Mouse (Mus musculus): ENCODE results near the gene Epha10. TPM values are rescaled to one million over a fixed set of nuclear protein-coding genes. Genes with fewer than 3 reads are reported as not detected.
"Not testable (repeated sequence)": the region's sequence is repeated elsewhere in the genome, so short reads cannot be mapped to it uniquely, and the experiment has no call there.

The Epha10 gene
- polyA plus RNA-seq, 1 experiment: not detected

DNA sequence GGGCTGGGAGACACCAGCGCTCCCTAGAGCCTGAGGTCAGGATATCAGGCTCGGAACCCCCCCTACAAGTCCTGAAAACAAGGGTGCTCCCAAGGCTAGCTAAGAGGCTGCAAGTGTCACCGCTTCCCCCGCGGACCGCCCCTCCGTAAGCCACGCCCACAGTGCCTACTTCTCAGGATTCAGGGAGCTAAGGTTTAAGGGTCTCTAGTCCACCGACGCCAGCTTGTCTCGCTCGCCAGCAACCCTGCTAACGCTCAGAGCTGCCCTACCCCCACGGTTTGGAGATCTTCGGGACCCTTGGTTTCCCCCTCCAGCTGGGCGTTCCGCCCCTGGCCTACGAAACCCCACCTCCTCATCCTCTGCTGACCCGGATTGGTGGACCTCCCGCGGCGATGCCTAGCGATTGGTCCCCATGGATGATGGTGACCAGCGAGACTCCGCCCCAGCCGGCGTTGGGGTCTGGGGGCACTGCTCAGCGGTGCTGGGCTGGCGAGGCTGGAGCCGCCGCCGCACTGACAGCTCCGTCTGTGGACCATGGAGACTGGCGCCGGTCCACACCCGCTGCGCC lies 726 bp downstream of the Epha10 start:
- Histone ChIP-seq H3K4me3 (ENCODE audit: insufficient read depth, low read depth, low read length) (no peak overlapping the region), H3K27ac (replicated peaks; ENCODE audit: low read depth, low read length) (no peak overlapping the region), H3K4me1 (ENCODE audit: control insufficient read depth, insufficient read depth, insufficient read length, low read length) (no peaks in the 10 kb centered on the region)

DNA sequence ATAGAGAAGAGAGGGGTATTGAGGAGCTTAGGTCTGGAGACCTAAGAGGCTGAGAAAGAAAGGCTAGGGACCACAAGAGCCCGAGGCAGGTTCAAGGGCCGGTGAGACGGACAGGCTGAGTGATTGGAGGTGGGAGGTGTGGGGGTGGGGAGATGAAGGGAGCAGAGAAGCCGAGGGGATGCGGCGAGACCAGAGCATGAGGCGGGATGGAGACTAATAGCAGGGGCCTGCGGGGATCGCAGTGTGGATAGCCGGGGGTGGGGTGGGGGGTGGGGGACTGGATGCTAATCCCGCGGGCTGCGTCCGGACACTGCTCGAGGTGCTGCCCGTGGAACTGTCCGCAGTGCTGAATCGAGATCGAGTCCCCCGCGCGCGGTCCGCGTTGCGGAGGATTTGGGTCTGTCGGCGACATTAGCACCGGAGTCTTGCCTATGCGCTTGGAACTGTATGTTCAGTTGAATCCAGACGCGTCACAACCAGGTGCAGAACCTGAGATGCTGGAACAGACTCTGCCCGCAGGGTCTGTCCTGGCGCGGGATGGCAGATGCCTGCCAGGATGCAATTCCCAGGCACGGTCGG lies 1.5 kb downstream of the Epha10 start:
- no peak overlapping the region for H3K4me3 ChIP-seq (ENCODE audit: insufficient read depth, low read depth, low read length)
- H3K4me1 ChIP-seq (ENCODE audit: control insufficient read depth, insufficient read depth, insufficient read length, low read length): no peaks in the 10 kb centered on the region
- no peak overlapping the region for H3K27ac ChIP-seq (replicated peaks; ENCODE audit: low read depth, low read length)

DNA sequence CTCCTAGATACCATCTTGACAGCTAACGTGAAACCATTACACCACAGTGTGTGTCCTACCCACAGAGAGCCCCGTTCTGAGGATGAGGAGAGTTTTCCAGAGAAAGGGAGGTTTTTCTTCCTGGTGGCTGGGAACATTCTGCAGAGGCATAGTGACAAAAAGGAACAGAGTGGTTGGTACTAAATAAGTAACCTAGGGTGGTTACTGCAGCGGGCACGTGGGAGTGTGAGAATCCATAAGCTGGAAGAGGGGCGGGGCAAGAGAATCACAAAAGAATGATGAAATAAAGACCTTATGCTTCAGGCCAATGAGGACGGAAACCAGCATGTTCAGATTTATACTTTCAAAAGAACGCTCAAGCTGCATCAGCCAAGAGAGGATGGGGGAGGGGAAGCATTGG lies 8.0 kb downstream of the Epha10 start:
- H3K27ac ChIP-seq (replicated peaks; ENCODE audit: low read depth, low read length): no peak overlapping the region
- H3K4me3 ChIP-seq (ENCODE audit: insufficient read depth, low read depth, low read length): no peak overlapping the region
- H3K4me1 ChIP-seq (ENCODE audit: control insufficient read depth, insufficient read depth, insufficient read length, low read length): no peaks in the 10 kb centered on the region

DNA sequence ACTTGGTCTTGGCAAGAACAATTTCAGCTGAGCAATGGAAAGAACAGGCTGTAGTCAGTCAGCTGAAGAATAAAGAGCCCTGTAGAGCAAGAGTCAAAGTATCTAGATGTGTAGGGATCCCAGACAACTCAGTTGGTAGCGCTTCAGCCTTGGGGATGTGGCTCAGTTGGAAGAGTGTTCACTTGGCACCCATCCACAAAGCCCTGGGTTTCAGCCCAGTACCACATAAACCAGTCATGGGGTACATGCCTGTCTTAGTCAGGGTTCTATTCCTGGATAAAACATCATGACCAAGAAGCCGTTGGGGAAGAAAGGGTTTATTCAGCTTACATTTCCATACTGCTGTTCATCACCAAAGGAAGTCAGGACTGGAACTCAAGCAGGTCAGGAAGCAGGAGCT lies 9.2 kb downstream of the Epha10 start:
- Histone ChIP-seq H3K4me3 (ENCODE audit: insufficient read depth, low read depth, low read length) (no peak overlapping the region), H3K27ac (replicated peaks; ENCODE audit: low read depth, low read length) (no peak overlapping the region), H3K4me1 (ENCODE audit: control insufficient read depth, insufficient read depth, insufficient read length, low read length) (no peaks in the 10 kb centered on the region)

DNA sequence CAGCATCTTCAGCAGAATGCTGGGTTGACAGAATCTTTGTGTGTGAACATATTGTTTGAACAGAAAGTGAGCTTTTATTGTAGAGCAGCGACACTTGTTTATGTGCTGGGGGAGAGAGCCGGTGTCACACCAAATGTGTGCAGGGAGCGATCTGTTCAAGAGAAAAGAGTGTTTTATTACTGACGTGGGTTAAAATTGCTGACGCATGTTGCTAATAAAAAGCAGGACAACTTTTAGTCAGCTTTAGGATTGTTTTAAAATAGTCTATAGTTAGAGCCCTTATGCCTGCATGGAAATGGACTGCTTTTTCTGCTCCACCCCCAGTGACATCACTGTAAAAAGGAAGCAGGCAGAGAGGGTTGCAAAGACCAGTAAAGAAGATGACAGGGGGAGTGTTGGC lies 10.1 kb downstream of the Epha10 start:
- no peaks in the 10 kb centered on the region for H3K4me1 ChIP-seq (ENCODE audit: control insufficient read depth, insufficient read depth, insufficient read length, low read length)
- no peak overlapping the region for H3K27ac ChIP-seq (replicated peaks; ENCODE audit: low read depth, low read length)
- no peak overlapping the region for H3K4me3 ChIP-seq (ENCODE audit: insufficient read depth, low read depth, low read length)

DNA sequence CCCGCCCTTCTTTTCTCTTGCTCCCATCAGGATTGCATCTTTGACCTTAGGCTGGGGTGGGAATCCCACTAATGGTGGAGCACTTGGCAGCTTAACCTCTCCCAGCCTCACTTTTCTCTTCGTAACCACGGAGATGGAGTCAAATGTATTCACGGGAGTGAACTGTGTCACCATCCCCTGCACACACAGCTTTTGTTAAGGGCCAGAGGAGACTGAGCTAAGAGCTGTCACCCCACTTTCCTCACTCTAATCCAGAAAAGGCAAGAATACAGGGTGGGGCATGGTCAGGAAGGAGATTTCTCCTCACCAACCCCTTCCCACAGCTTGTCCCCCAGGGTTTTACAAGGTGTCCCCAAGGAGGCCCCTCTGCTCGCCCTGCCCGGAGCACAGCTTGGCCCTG lies 13.1 kb downstream of the Epha10 start:
- Histone ChIP-seq H3K27ac (replicated peaks; ENCODE audit: low read depth, low read length) (no peak overlapping the region), H3K4me3 (ENCODE audit: insufficient read depth, low read depth, low read length) (no peak overlapping the region), H3K4me1 (ENCODE audit: control insufficient read depth, insufficient read depth, insufficient read length, low read length) (no peaks in the 10 kb centered on the region)

DNA sequence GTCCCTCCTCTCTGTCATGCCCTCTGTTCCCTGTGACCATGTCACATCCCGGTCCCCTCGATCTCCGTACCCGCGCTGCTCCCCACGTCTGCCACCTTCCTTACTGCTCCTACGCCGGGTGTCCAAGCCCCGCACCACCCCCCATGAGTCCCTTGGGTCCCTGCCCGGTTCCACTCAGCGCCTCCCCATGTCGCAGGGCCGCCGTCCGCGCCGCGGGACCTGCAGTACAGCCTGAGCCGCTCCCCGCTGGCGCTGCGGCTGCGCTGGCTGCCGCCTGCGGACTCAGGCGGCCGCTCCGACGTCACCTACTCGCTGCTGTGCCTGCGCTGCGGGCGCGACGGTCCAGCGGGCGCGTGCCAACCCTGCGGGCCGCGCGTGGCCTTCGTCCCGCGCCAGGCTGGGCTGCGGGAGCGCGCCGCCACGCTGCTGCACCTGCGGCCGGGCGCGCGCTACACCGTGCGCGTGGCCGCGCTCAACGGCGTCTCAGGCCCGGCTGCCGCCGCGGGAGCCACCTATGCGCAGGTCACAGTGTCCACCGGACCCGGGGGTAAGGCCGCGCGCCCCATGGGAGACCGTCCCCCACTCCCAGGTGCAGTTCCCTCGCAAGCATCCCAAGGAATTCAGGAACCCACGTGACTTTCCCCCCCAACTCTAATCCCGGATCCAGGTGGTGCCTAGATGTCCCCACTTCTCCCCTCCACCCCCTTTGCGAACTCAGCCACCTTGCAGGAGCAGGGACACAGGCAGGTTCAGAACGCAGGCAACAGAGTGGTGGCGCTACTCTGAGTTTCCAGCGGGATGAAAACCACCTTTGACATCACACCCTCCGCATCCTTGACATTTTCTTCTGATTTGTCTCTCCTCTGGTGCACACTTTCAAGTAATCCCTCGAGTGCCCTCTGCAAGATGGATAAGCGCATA lies 14.1 kb downstream of the Epha10 start:
- Histone ChIP-seq H3K27ac (replicated peaks; ENCODE audit: low read depth, low read length) (no peak overlapping the region), H3K4me1 (ENCODE audit: control insufficient read depth, insufficient read depth, insufficient read length, low read length) (no peaks in the 10 kb centered on the region), H3K4me3 (ENCODE audit: insufficient read depth, low read depth, low read length) (no peak overlapping the region; the same call in 1 of the 2 replicates)

DNA sequence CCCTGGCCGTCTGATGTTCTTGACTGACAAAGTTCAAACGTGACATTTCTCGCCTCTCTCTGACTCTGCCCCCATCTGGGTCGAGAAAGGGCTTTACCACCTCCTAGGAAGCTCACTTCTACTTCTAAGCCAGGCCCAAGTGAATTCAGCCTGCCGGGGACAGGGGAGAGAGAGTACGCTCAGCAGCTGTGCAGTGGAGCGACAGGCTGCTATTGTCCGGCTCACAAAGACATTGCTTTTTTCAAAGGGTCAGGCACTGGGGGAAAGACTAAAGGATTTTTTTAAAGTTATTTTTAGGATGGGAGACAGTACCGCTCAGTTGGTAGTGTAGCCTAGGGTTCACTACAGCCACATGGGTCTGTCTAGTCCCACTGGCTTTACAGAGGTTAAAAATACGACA lies 17.7 kb downstream of the Epha10 start:
- Histone ChIP-seq H3K4me1 (ENCODE audit: control insufficient read depth, insufficient read depth, insufficient read length, low read length) (no peaks in the 10 kb centered on the region), H3K27ac (replicated peaks; ENCODE audit: low read depth, low read length) (no peak overlapping the region), H3K4me3 (ENCODE audit: insufficient read depth, low read depth, low read length) (no peak overlapping the region)

DNA sequence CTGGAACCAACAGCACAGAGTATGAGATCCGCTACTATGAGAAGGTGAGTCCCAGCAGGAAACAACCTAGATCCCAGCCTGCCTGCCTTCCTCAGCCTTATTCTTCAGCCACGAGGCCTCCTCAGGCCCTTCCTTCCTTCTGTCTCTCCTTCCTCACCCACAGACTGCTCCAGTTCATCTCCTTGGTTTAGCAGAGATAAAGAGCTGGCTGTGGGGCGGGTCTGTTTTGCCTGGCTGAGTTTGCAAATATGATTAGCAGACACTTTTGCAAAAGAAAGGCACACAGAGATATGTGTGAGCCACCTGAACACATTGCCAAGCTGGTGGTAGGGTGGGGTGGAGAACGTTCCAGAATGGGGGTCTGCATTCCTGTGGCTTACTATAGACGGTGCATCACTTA lies 19.2 kb downstream of the Epha10 start:
- no peak overlapping the region for H3K27ac ChIP-seq (replicated peaks; ENCODE audit: low read depth, low read length)
- H3K4me1 ChIP-seq (ENCODE audit: control insufficient read depth, insufficient read depth, insufficient read length, low read length): no peaks in the 10 kb centered on the region
- H3K4me3 ChIP-seq (ENCODE audit: insufficient read depth, low read depth, low read length): no peak overlapping the region

DNA sequence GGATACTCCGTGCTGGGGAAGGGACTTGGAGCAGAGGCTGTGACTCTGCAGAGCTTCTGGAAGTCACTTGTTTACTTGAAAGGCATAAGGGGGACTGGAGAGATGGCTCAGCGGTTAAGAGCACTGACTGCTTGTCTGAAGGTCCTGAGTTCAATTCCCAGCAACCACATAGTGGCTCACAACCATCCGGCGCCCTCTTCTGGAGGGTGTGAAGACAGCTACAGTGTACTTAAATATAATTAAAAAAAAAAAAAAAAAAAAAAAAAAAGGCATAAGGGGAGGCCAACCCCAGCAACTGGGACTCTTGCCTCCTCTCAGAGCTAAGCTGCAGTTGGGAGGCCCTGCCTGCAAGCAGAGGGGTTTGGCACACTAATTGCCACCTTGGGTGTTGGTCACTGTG lies 24.7 kb downstream of the Epha10 start:
- Histone ChIP-seq H3K4me3 (ENCODE audit: insufficient read depth, low read depth, low read length) (no peak overlapping the region), H3K4me1 (ENCODE audit: control insufficient read depth, insufficient read depth, insufficient read length, low read length) (no peaks in the 10 kb centered on the region), H3K27ac (replicated peaks; ENCODE audit: low read depth, low read length) (no peak overlapping the region)

DNA sequence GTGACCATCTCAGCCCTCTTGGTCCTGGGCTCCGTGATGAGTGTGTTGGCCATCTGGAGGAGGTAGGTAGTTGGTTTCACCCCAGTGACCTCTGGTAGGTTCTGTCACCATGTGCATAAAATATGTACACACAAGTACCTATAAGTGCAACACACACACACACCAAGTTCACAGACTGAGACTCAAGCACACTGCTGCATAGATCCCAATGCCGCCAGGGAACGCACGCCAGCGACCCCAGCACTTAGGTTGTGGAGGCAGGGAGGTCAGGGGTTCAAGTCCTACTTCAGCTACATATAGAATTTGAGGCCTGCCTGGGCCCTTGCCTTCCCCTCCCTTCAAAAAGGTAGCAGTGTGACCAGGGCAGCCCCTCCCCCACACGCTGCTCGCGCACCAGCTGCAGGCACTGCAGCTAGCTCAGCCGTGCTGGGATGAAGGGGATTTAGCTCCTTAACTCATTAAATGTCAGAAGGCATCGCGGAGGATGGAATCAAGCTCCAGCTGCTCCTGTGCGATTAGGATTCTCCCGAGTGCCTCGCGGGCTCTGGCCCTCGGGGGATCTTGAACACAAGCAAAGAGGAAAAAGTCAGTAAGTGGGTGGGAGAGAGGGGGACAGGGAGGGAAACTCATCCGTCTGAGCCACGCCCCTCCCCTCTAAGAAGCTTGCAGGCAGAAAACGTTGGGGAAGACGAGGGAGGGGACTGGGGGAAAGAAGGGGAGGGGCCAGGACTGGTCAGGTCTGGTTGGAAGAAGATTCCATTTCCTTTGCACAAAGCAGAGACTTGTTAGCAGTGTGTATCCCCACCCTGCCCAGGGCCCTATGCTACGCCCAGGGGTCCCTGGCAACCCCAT lies 25.5 kb downstream of the Epha10 start:
- no peak overlapping the region for H3K4me3 ChIP-seq (ENCODE audit: insufficient read depth, low read depth, low read length)
- H3K4me1 ChIP-seq (ENCODE audit: control insufficient read depth, insufficient read depth, insufficient read length, low read length): no peaks in the 10 kb centered on the region
- H3K27ac ChIP-seq (replicated peaks; ENCODE audit: low read depth, low read length): no peak overlapping the region

DNA sequence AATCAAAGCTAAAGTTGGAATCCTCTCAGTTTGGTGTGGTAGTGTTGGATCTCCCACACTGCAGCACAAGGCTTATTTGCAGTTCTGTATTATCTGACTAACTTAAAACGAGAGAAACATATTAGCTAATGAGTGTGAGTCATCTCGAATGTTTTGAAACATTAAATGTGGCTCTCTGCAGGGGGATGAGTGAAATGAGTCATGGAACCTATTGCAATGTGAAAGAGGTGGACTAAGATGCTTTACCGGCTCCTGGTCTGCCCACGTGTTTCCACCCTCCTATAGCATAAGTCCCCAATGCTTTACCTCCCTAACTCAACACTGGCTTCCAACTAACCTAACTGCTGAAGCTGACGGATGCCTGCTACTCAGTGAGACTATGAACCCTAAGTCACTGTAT lies 47.4 kb downstream of the Epha10 start:
- Histone ChIP-seq H3K4me3 (ENCODE audit: insufficient read depth, low read depth, low read length) (no peak overlapping the region), H3K4me1 (ENCODE audit: control insufficient read depth, insufficient read depth, insufficient read length, low read length) (no peaks in the 10 kb centered on the region), H3K27ac (replicated peaks; ENCODE audit: low read depth, low read length) (no peak overlapping the region)

DNA sequence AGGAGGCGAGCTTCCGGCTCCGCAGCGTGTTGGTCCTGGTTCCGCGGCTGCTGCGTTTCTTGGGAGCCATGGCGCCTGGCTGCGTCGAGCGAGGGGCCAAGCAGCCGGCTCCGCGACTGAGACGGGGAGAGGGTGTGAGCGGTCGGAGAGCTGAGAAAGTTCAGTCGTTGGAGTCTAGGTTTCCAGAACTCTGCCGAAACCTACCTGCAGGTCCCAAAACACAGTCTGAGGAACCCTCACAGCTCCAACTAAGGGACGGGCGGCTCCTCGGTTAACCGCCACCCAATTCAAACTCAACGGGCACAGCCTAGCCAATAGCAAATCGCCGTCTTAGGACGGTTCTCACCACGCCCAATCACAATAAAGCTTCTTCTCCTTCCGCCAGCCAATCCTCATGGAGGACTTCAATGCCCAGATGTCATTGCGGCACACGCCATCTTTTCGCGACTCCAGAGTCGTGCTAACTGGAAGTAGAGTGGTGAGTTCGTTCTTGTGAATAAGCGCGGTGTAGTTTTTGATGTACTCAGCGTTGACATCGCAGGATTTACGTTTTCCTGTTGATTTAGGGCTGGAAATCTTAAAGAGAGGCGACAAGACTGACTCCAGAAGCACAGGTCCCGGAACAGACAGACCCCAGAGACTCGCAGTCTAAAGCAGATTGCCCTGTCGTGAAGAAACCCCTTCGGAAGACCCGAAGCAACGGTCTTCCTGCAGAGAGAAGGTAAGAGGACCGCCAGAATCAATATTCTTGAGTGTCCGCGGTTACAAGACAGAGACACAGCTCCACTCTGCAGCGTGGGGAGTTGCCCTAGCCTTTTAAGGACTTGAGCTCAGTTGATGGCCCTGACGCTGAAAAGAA lies 56.1 kb downstream of the Epha10 start, which contains the start of gene 9930104L06Rik:
Gene 9930104L06Rik (plus strand): TSS at position 436 of the 859 bp plus-strand sequence.
- Histone ChIP-seq H3K27ac (replicated peaks; ENCODE audit: low read depth, low read length) (no peak within 1 kb of the TSS; the same call in 1 of the 2 replicates), H3K4me3 (ENCODE audit: insufficient read depth, low read depth, low read length) (peak within 1 kb of the TSS; percentile 83), H3K4me1 (ENCODE audit: control insufficient read depth, insufficient read depth, insufficient read length, low read length) (peaks cover 3% of the 10 kb centered on the region; the same call in 1 of the 2 replicates)

DNA sequence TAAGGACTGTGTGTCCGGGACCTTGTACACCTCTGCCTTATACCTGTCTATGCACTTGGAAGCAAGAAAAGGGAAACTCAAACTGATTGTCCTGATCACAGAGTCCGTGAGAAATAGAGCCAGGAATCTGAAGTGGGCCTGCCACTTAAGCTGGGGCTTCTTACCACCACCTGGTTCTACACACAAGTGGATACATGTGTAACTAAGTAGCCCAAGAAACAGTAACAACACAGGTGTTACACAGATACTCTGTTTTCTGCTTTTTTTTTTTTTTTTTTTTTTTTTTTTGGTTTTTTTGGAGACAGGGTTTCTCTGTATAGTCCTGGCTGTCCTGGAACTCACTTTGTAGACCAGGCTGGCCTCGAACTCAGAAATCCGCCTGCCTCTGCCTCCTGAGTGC lies 58.5 kb downstream of the Epha10 start, which contains the start of gene Cdca8:
Gene Cdca8 (minus strand): TSS at position 101 of the 400 bp plus-strand sequence.
- H3K4me3 ChIP-seq (ENCODE audit: insufficient read depth, low read depth, low read length); H3K27ac ChIP-seq (replicated peaks; ENCODE audit: low read depth, low read length); H3K4me1 ChIP-seq (ENCODE audit: control insufficient read depth, insufficient read depth, insufficient read length, low read length): not testable (repeated sequence)
